Mouse (Mus musculus) Patski (cell line): ENCODE data around the gene Rap1gap2. TPM values are rescaled to one million over a fixed set of nuclear protein-coding genes. Genes with fewer than 3 reads are reported as not detected.

Experiments used
- ATAC-seq: fragments of 100-300 bp; one replicate; pipeline ENCODE4 v1.8.0; 2021
- CTCF ChIA-PET: fragments of 350-600 bp; sonication (Branson Sonifier 250); formaldehyde crosslinking; loops from one replicate; lab custom pipeline; 2022; ENCODE audit warnings: inconsistent platforms; lab: Charles Lee
- POLR2A ChIA-PET: fragments of 350-600 bp; sonication (Branson Sonifier 250); formaldehyde crosslinking; loops from one replicate; lab custom pipeline; 2022; ENCODE audit warnings: antibody characterized with exemption, inconsistent platforms; lab: Charles Lee
- DNase-seq: peaks from one replicate; pipeline ENCODE4 v3.0.0-alpha.2; 2011; ENCODE audit warnings: low read depth, low spot score
- H3K27me3 ChIP-seq: fragments of 371-371 bp; one replicate; pipeline ENCODE4 v1.5.1; 2021
- CTCF ChIP-seq: fragments of 100-300 bp; IDR thresholded peaks from one replicate; pipeline ENCODE4 v1.5.1; 2021
- in situ Hi-C: fragments of 300-500 bp; cut with MboI; formaldehyde crosslinking; loops from 3 replicates; pipeline ENCODE4 v1.11.1; 2018; ENCODE audit warnings: low pct_unique_long_range_greater_than_20kb, mixed read lengths
- polyA plus RNA-seq: library from polyadenylated mRNA; unstranded; gene quantifications from one replicate; pipeline ENCODE4 v1.2.3, GENCODE M21; 2021

The Rap1gap2 gene
- polyA plus RNA-seq, 1 experiment from 2014 or later: 21.1 TPM

- H3K27me3 ChIP-seq: no peaks in the 10 kb centered on the region
- ATAC-seq (no peak), DNase-seq (no peak)
- no peak for TF ChIP-seq CTCF
- in situ Hi-C loops: no loop called here
- CTCF ChIA-PET: interaction anchor here (1.1 kb wide), 1 partner anchor 15 kb away, joined by 4 read pairs; no protein-coding TSS in a partner anchor
- POLR2A ChIA-PET: no interaction called here
Observed at GRCm38 (mm10) chr11:74499058-74499457, 111.7 kb downstream of the Rap1gap2 start.

DNA sequence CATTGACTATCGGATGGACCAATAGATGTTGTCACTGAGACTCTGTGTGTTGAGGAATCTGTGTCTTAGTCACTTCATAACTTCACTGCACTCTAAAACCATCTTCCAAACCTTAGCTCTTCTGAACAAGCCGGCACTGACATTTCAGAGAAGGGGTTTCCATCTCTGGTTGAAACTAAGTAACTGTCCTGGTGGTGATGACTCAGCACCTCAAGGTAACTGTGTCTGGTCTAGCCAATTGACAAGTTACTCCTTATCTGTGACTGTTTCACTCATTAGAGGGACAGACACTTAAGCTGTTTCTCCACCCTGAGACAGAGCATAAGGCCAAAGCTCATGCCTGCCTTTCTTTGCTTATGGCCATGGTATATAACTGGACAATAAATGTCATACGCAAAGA lies 114.1 kb downstream of the Rap1gap2 start:
- ATAC-seq (no peak), DNase-seq (no peak)
- H3K27me3 ChIP-seq: no peaks in the 10 kb centered on the region
- no peak for TF ChIP-seq CTCF
- in situ Hi-C loops: no loop called here
- POLR2A ChIA-PET: no interaction called here
- CTCF ChIA-PET: no interaction called here

DNA sequence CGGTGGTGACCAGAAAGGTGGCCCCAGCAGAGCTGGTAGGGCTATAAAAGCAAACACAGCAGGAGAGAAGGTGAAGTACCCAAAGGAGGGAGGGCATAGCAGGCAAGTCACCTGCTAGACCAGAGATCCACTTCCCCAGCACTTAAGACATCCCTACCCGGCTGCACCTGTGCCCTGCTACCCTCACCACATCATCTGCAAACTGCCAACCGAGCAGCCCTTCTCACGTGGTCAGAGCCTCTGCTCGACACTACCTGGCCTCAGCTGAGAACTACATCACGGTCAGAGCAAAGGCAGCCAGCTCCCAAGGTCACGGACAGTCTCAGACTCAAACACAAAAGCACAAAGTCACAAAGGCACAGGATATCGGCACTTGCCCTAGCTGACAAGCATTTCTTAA lies 116.8 kb downstream of the Rap1gap2 start:
- H3K27me3 ChIP-seq: no peaks in the 10 kb centered on the region
- DNase-seq: no peak
- in situ Hi-C loops: no loop called here
- CTCF ChIA-PET: interaction anchor here (0.6 kb wide), 1 partner anchor 8 kb away, joined by 3 read pairs; no protein-coding TSS in a partner anchor
- POLR2A ChIA-PET: no interaction called here
- no peak for TF ChIP-seq CTCF
- no peak for ATAC-seq

DNA sequence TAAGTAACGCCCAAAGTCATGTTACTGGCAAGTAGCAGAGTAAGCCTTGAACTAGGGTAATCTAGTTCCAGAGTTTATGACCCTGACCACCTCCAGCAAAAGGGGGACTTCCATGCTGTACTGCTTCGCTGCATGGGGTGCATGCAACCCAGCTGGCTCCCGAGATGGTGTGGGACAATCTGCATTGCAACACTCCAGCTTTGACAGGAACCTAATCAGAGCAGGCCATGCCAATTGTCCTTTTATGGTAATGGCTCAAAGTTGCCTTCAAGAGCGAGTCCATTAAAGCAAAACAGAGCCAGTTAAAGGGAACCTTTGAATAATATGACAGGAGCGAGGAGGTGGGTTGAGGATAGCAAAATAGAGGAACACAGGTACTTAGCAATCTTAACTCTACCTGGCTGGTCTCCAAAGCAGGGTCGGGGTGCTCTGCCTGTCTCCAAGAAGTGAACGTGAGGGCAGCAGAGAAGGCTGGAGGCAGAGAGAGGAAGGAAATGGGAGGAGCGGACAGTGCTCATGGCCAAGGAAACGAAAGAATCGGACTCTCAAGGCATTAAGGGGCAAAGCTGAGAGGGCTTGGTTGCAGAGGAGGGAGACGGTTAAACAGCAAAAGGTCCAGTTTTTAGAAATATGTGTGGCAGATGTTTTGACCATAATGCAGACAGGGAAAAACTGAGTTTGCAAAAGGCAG lies 117.4 kb downstream of the Rap1gap2 start:
- in situ Hi-C loops: no loop called here
- ChIA-PET POLR2A (no interaction called here), CTCF (interaction anchor here (0.6 to 1.6 kb wide), 3 partner anchors 8 to 22 kb away, joined by 3 to 6 read pairs (median 3); no protein-coding TSS in a partner anchor)
- ATAC-seq: no peak
- DNase-seq: no peak
- TF ChIP-seq CTCF: no peak
- H3K27me3 ChIP-seq: no peaks in the 10 kb centered on the region

DNA sequence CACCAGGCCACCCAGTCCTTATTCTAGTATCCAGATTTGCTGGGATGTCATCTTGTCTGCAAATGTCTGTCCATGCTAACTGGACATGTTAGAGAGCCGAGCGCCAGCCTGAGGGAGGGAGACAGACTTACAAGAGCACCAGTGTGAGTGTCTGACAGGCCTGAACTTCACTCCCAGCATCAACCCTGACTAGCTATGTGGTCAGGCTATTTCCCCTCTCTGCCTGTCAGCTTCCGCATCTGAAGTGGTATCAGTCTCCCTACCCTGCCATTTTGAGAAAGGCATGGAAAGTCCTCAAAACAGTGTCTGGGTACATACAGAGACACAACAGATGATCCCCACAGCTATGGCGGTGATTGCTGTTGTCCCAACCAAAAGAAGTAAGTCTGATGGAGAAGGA lies 119.6 kb downstream of the Rap1gap2 start:
- DNase-seq (no peak), ATAC-seq (no peak)
- in situ Hi-C loops: no loop called here
- H3K27me3 ChIP-seq: no peaks in the 10 kb centered on the region
- ChIA-PET CTCF (interaction anchor here (1.1 kb wide), 1 partner anchor 33 kb away, joined by 3 read pairs; no protein-coding TSS in a partner anchor), POLR2A (no interaction called here)
- no peak for TF ChIP-seq CTCF

GRCm38 (mm10) chr11:74489239-74489638 lies 121.5 kb downstream of the Rap1gap2 start:
- ATAC-seq (no peak), DNase-seq (no peak)
- ChIA-PET CTCF (no interaction called here), POLR2A (no interaction called here)
- in situ Hi-C loops: loop anchor here (5.0 kb wide), 1 partner anchor 33 kb away; no protein-coding TSS in a partner anchor
- TF ChIP-seq CTCF: no peak
- no peaks in the 10 kb centered on the region for H3K27me3 ChIP-seq

DNA sequence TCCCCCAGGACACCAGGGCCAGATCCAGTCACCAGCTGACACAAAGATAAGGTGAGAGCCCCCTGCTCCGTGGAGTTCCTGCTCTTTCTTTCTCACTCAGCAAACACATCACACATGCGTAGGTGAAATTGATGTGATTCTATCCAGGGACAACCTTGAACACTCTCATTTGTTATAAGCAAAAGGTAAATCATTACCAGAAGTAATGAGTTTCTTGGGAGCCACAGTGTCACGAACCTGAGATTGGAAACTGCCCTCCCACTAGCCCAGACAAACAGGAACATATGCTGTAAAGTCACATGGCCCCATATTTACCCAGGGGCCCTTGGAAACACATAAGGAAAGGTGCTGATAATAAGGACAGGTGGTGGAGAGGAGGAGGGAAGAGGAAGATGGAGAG lies 122.8 kb downstream of the Rap1gap2 start:
- ChIA-PET CTCF (interaction anchor here (1.5 kb wide), 1 partner anchor 59 kb away, joined by 3 read pairs; no protein-coding TSS in a partner anchor), POLR2A (no interaction called here)
- no peak for ATAC-seq
- no peaks in the 10 kb centered on the region for H3K27me3 ChIP-seq
- TF ChIP-seq CTCF: no peak
- in situ Hi-C loops: loop anchor here (5.0 kb wide), 1 partner anchor 34 kb away; no protein-coding TSS in a partner anchor
- no peak for DNase-seq

GRCm38 (mm10) chr11:74485435-74486217 lies 125.1 kb downstream of the Rap1gap2 start:
- no peak for TF ChIP-seq CTCF
- ChIA-PET POLR2A (interaction anchor here (0.7 kb wide), 1 partner anchor 36 kb away, joined by 3 read pairs; no protein-coding TSS in a partner anchor), CTCF (interaction anchor here (0.7 to 1.2 kb wide), 2 partner anchors 8 to 61 kb away, joined by 3 read pairs; no protein-coding TSS in a partner anchor)
- no peaks in the 10 kb centered on the region for H3K27me3 ChIP-seq
- DNase-seq (no peak), ATAC-seq (no peak)
- in situ Hi-C loops: loop anchor here (5.0 kb wide), 1 partner anchor 37 kb away; no protein-coding TSS in a partner anchor

GRCm38 (mm10) chr11:74483871-74484270 lies 126.8 kb downstream of the Rap1gap2 start:
- DNase-seq: peak; percentile 71
- no peaks in the 10 kb centered on the region for H3K27me3 ChIP-seq
- in situ Hi-C loops: no loop called here
- ChIA-PET CTCF (interaction anchor here (0.7 to 3.9 kb wide), 3 partner anchors 9 to 16 kb away, joined by 3 to 10 read pairs (median 4); no protein-coding TSS in a partner anchor), POLR2A (no interaction called here)
- TF ChIP-seq CTCF: no peak
- peak; percentile 79 for ATAC-seq

DNA sequence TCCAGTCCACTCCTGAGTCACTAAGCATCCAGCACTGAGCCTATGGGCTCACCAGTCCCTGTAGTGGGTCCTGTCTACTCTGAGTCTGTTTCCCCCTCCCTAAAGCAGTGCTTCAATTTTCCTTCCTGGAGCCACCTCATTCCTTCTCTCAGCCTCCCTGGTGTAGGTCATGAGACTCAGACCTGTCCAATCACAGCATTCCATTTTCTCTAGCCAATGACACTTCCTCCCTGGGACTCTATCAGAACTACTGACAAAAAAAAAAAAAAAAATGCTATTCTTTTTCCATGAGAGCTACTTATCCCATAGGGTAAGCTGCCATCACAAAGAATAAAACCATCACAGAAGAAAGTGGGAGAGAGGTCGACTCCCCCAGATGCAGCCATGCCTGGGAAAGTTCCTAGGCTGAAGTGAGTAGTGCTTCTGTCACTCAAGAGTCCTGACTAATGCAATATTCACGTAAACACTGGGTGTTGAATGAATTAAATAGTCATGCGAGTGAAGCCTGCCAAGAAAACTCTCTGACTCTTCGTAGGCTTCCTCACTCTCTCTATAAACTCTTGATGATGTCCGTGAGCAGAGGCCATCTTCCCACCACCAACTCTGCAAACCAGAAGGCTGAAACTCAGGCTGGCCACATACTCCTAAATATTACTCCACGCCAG lies 127.4 kb downstream of the Rap1gap2 start:
- in situ Hi-C loops: no loop called here
- ATAC-seq: peak; percentile 59
- H3K27me3 ChIP-seq: no peaks in the 10 kb centered on the region
- no peak for TF ChIP-seq CTCF
- CTCF ChIA-PET: interaction anchor here (1.2 to 3.9 kb wide), 2 partner anchors 9 to 12 kb away, joined by 3 to 10 read pairs; no protein-coding TSS in a partner anchor
- POLR2A ChIA-PET: no interaction called here
- DNase-seq: peak; percentile 64
